Mouse (Mus musculus) MEL (cell line): Measurements from ENCODE around the gene A530084C06Rik.

ENCODE experiments used
- CTCF ChIP-seq, 3 experiments: IDR thresholded peaks in 2 of 3; conservative IDR thresholded peaks in 1 of 3; 2 replicates each; pipeline ENCODE4 v1.5.1; 2011 to 2012; ENCODE audit warnings: low read length in 3 of 3, low read depth in 2 of 3, mild to moderate bottlenecking in 2 of 3, improper control_type of control experiment in 1 of 3, inconsistent platforms in 1 of 3, mixed read lengths in 1 of 3, moderate library complexity in 1 of 3; ENCODE audit not compliant: control insufficient read depth in 1 of 3, insufficient read depth in 1 of 3, poor library complexity in 1 of 3, severe bottlenecking in 1 of 3
- GATA1 ChIP-seq: IDR thresholded peaks from 2 replicates; pipeline ENCODE4 v1.6.1; 2011; ENCODE audit warnings: low read depth, low read length, improper control_type of control experiment
- KAT2A ChIP-seq: conservative IDR thresholded peaks from 2 replicates; pipeline ENCODE4 v1.6.1; 2012; ENCODE audit warnings: low read depth, low read length, improper control_type of control experiment, inconsistent platforms
- MAFK ChIP-seq: IDR thresholded peaks from 2 replicates; pipeline ENCODE4 v1.6.1; 2011; ENCODE audit warnings: low read depth, mild to moderate bottlenecking, low read length, improper control_type of control experiment, borderline replicate concordance
- MYB ChIP-seq: IDR thresholded peaks from 2 replicates; pipeline ENCODE4 v1.6.1; 2011; ENCODE audit warnings: mild to moderate bottlenecking, low read depth, low read length, improper control_type of control experiment
- POLR2AphosphoS2 ChIP-seq: IDR thresholded peaks from 2 replicates; pipeline ENCODE4 v1.6.1; 2011; ENCODE audit warnings: low read length, improper control_type of control experiment
- ZKSCAN1 ChIP-seq: IDR thresholded peaks from 2 replicates; pipeline ENCODE4 v1.6.1; 2012; ENCODE audit warnings: low read depth, mild to moderate bottlenecking, inconsistent platforms, low read length, improper control_type of control experiment, moderate library complexity
- ZMIZ1 ChIP-seq: IDR thresholded peaks from 2 replicates; pipeline ENCODE4 v1.6.1; 2012; ENCODE audit warnings: low read depth, mild to moderate bottlenecking, inconsistent platforms, low read length, improper control_type of control experiment, moderate library complexity
- ZNF384 ChIP-seq: IDR thresholded peaks from 2 replicates; pipeline ENCODE4 v1.6.1; 2012; ENCODE audit warnings: low read depth, mild to moderate bottlenecking, inconsistent platforms, low read length, improper control_type of control experiment

DNA sequence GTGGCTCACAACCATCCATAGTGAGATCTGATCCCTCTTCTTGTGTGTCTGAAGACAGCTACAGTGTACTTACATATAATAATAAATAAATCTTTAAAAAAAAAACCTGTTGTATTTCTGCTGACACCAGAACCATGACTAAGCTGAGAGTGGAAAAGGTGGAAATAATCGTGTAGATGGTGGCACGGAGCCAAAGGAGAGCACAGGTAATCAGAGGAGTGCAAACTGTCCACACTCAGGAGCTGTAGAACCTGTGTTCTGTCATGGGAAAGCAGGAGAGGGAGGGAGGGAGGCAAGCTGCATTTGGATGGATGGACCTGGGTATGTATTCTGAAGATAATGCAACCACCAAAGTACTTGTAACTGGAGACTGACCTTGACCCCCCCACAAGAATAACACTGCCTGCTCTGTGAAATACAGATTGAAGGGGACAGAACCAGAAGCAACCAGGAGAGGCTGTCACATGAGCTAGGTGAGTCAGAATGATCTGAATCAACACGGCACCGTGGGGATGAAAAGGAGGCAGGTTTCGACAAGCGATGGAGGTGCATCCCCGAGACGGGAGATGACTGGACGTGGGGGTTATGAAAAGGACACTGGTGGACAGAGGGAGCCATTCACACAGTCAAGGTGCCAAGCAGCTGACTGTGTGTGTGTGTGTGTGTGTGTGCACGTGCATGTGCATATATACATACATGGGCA lies 13.8 kb upstream of the A530084C06Rik start:
- no peak for TF ChIP-seq GATA1
- no peak for TF ChIP-seq CTCF (IDR thresholded peaks at IDR 0.05 in 2 of 3, conservative IDR thresholded peaks at IDR 0.05 in 1 of 3; ENCODE audit: control insufficient read depth in 1 of 3, insufficient read depth in 1 of 3, low read depth in 2 of 3, low read length in 3 of 3, poor library complexity in 1 of 3, severe bottlenecking in 1 of 3)
- TF ChIP-seq ZKSCAN1, result no peak
- no peak for TF ChIP-seq KAT2A
- no peak for TF ChIP-seq ZMIZ1
- no peak for TF ChIP-seq ZNF384
- TF ChIP-seq MAFK, result no peak
- TF ChIP-seq MYB, result no peak
- TF ChIP-seq POLR2AphosphoS2, result no peak
